Mouse (Mus musculus): ENCODE results near the gene Mks1. TPM values are rescaled to one million over a fixed set of nuclear protein-coding genes. Genes with fewer than 3 reads are reported as not detected.

Gene Mks1
- polyA plus RNA-seq, 1 experiment = 12.4 TPM

DNA sequence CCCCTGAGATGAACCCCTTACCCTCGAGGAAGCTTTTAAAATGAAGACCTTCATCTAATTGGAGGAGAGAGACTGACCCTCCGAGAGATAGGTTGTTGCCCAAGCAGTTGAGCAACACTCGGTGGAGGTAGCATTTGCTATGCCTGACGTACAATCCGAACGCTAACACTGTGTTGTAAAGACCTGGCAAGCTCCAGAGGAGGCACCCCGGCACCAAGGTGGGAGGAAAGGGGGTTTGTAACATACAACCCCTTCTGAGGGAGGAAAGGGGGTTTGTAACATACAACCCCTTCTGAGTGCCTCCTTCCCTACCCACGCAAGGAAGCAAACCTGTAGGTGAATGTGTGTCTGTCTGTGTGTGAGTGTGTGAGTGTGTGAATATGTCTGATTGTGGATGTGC lies 18.8 kb downstream of the Mks1 start:
- DNase-seq (ENCODE audit: extremely low spot score in 1 of 2, low spot score in 1 of 2) = no peak

DNA sequence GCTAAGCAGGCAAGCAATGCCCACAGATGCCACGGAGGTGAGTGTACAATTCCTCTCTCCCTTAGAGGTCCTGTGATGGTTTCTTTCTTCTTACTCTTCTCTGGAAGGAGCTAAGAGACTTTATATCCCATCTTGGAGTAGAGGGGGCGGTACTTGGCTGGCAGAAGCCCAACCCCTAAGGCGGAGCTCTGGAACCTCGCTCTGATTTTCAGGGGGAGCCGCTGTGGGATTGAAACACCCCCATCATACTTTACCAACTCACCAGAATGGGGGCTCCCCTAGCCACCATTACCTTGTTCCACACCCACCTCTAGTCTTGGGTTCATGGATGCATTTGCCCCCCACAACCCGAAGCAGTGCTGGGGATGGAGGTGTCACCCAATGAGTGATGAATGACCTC lies 22.4 kb downstream of the Mks1 start, which contains the start of gene Epx:
Gene Epx, minus strand, starts transcription at position 101 of the 400 bp plus-strand sequence.
- no peak for DNase-seq (ENCODE audit: extremely low spot score in 1 of 2, low spot score in 1 of 2)

DNA sequence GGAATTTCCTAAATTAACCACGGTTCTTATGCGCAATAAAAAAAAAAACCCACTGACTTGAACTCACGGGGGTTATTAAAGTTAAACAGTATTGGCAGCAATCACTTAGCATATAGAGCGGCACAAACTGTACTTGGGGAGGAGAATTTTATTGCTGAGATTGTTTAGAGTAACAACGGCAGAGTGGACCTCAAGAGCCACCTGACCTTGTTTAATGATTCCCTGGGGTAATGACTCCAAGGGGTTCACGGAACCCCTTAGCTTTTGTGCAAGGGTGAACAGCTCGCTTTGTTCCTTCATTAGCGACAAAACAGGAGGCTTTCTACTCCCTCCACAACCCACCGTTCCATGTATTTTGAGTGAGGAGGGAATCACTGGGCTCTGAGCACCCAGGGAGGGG lies 26.8 kb downstream of the Mks1 start:
- DNase-seq (ENCODE audit: extremely low spot score in 1 of 2, low spot score in 1 of 2) = no peak

DNA sequence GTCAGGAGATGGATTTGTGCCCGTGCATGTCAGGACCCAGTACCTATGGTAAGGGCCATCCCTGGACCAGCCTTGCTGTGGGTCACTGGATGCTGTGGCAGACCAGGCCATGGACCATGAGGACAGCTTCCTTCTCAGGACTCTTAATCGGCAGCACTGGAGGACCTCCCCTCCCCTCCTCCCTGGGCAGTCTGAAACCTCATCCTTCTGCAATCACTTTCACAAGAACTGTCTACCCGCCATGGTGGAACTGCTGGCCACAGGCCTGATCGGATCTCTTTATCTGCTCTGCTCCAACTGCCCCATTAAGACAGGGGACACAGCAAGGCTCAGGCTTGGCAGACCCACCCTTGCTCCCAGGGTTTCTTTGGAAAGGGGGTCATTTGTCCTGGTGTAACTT lies 28.7 kb downstream of the Mks1 start:
- no peak for DNase-seq (ENCODE audit: extremely low spot score in 1 of 2, low spot score in 1 of 2)

DNA sequence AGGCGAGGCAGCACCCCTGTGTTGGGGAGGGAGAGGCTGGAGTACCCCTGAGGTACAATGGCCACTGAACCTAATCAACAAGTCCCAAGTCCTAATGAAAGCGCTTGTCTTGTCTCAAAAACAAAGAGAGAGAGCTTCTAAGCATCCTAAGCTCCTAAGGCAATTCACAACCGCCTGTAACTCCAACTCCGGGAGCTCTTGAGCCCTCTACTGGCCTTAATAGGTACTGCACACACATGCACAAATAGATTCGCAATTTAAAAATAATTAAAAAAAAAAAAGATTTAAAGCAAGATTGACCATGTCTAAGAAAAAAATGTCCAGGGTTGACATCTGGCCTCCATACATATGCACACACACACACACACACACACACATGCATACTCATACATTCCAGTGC lies 30.5 kb downstream of the Mks1 start:
- no peak for DNase-seq (ENCODE audit: extremely low spot score in 1 of 2, low spot score in 1 of 2)

DNA sequence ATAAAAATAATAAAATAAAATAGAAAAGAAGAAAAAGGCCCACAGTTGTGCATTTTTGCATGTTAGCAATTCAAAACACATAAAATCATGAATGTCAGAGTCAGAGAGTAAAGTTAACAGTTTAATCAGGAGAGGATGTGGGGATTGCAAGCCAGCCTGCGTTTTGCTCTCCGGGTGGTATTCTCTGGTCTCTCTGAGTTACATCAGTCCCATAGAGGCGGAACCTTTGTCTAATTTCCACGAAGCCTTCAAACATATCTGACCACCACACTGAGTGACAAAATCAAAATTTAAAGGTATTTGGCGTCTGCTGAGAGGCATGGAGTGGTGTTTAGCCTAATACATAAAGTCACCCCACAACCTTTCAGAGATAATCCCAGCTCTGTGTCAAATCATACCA lies 31.8 kb downstream of the Mks1 start:
- DNase-seq (ENCODE audit: extremely low spot score in 1 of 2, low spot score in 1 of 2) = no peak

DNA sequence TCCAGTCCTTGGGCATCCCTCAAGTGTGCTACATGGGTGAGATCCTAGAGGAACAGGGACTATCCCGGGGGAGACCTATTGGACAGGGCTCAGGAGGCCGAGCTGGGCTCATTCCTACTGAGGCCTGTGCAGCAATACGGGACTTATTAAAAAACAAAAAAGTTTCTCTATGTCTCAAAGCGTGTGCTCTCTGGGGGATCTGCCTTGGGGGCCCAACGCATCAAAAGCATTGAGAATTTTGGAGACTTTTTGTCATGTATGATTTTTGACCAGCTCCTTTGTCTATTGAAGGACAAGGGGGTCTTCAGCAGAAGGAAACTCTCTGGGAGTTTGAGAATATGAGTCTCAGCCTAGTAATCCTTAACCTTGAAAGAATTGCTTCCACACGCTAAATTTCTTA lies 39.2 kb downstream of the Mks1 start, which contains the start of gene Olfr462:
Gene Olfr462, minus strand, starts transcription at position 101 of the 400 bp plus-strand sequence.
- no peak for DNase-seq (ENCODE audit: extremely low spot score in 1 of 2, low spot score in 1 of 2)

DNA sequence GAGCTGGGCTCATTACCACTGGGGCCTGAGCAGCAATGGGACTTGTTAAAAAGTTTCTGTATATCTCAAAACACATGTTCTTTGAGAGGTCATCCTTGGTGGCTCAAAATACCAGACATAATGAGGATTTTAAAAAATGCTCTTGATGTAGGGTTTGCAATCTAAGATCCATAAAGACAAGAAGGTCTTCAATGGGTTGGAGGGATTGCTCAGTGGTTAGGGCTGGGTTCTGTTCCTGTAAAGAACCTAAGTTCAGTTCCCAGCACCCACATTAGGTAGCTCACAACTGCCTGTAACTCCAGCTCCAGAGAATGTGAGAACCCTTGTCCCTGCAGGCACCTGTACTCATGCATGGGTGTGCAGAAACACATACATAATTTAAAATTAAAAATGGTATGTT lies 44.3 kb downstream of the Mks1 start, which contains the start of gene Olfr463:
Gene Olfr463, minus strand, starts transcription at position 101 of the 400 bp plus-strand sequence.
- no peak for DNase-seq (ENCODE audit: extremely low spot score in 1 of 2, low spot score in 1 of 2)

DNA sequence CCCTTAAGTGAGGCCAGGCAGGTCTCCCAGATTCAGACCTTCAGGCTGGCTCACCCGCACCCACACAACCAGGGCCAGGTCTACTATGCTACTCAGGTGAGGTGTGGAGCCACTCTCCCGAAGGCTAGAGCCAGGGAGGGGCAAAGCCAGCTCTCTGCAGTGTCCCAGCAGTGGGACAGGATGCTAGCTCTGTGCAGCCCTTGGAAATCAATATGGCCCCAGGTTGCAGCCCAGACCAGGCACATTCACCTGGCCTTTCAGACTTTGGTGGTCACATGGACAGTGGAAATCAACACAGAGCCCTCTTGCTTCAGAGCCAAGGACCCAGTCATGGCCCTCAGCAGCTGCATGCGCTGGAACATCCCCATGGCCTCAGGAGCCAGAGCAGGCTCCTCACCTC lies 51.3 kb downstream of the Mks1 start:
- no peak for DNase-seq (ENCODE audit: extremely low spot score in 1 of 2, low spot score in 1 of 2)

Other genes with a start within 250 kb of the Mks1 start
- gene Hsf5, start 236.1 kb upstream of the Mks1 start, polyA plus RNA-seq (2012; rRNA removed) = 0.29 and 0.46 TPM in 2 replicates
- 1.4 and 1.7 TPM in 2 replicates for gene Rnf43, start 190.5 kb upstream of the Mks1 start, polyA plus RNA-seq (2012; rRNA removed)
- 146 and 148 TPM in 2 replicates for gene Supt4a, start 115.7 kb upstream of the Mks1 start, polyA plus RNA-seq (2012; rRNA removed)
- gene Tspoap1, start 92.7 kb upstream of the Mks1 start, polyA plus RNA-seq (2012; rRNA removed) = 294 and 326 TPM in 2 replicates
- 0.34 TPM in 1 of 2 replicates, not detected in the other for gene Mpo, start 59.6 kb upstream of the Mks1 start, polyA plus RNA-seq (2012; rRNA removed)
- 0.42 and 0.63 TPM in 2 replicates for gene Lpo, start 24.9 kb upstream of the Mks1 start, polyA plus RNA-seq (2012; rRNA removed)
- 0.56 and 0.69 TPM in 2 replicates for gene Epx, start 22.3 kb downstream of the Mks1 start, polyA plus RNA-seq (2012; rRNA removed)
- gene Olfr462, start 39.1 kb downstream of the Mks1 start, polyA plus RNA-seq (2012; rRNA removed) = 0.08 TPM in 1 of 2 replicates, not detected in the other
- not detected in 2 replicates for gene Olfr463, start 44.2 kb downstream of the Mks1 start, polyA plus RNA-seq (2012; rRNA removed)
- gene Olfr464, start 67.8 kb downstream of the Mks1 start, polyA plus RNA-seq (2012; rRNA removed) = 0.88 and 1.0 TPM in 2 replicates
- 344 and 374 TPM in 2 replicates for gene Dynll2, start 134.3 kb downstream of the Mks1 start, polyA plus RNA-seq (2012; rRNA removed)
- gene Srsf1, start 194.2 kb downstream of the Mks1 start, polyA plus RNA-seq (2012; rRNA removed) = 337 and 338 TPM in 2 replicates
- gene Vezf1, start 215.1 kb downstream of the Mks1 start, polyA plus RNA-seq (2012; rRNA removed) = 23.2 and 24.3 TPM in 2 replicates
- 28.0 and 32.7 TPM in 2 replicates for gene Cuedc1, start 244.8 kb downstream of the Mks1 start, polyA plus RNA-seq (2012; rRNA removed)

Data from frontal cortex, adult 2 months (tissue).